Comparison of ENCODE assay signal across 21 mouse cellular contexts in the genomic region with DNA sequence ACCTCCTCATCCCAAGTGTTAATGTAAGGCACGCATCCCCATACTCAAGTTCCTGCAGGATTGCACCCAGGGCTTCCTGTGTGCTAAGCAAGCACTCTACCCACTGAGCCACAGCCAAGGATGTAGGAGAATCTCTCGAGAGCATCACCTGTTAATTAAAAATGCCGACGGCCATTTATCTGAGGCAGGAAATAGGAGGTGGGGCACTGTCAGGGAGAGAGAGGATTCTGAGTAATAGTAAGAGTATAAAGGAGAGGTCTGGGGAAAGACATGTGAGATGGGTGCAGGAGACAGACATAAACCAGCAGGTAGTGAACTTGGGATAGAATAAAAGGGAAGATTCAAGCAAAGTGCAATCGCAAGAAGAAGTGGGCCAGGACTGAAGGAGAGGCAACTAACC. TPM values are rescaled to one million over a fixed set of nuclear protein-coding genes. Genes with fewer than 3 reads are reported as not detected.
DNase-seq lines count a peak whose midpoint lies in the region; ATAC-seq lines count a peak whose summit lies in the region.
"Had no signal": no experiment of that assay in that cellular context is flagged by ENCODE, and none has a peak within 500 bp of the region (broad histone marks: within the 10 kb centered on the region; RNA-seq: fewer than 3 reads in every experiment).

No protein-coding gene starts in this region.

- H3K9ac ChIP-seq in midbrain, embryonic 13.5 days (replicated peaks) = no peak overlapping the region
- H3K9ac ChIP-seq: embryonic facial prominence, embryonic 13.5 days; embryonic facial prominence, embryonic 15.5 days; forebrain, embryonic 12.5 days; forebrain, postnatal 0 days had no signal

- H3K9me3 ChIP-seq in midbrain, embryonic 13.5 days = 0 out of 2 replicates have a peak, but pooled peaks cover 7% of the 10 kb centered on the region

- no peaks in the 10 kb centered on the region for H3K27me3 ChIP-seq in midbrain, embryonic 13.5 days
- H3K27me3 ChIP-seq: CH12.LX; embryonic facial prominence, embryonic 13.5 days; embryonic facial prominence, embryonic 15.5 days; forebrain, embryonic 12.5 days; Patski had no signal

- no peaks in the 10 kb centered on the region for H3K36me3 ChIP-seq in midbrain, embryonic 13.5 days
- H3K36me3 ChIP-seq: embryonic facial prominence, embryonic 13.5 days; embryonic facial prominence, embryonic 15.5 days; forebrain, embryonic 10.5 days; forebrain, embryonic 12.5 days; G1E had no signal

- ATAC-seq in CD4-positive, CD25-positive, alpha-beta regulatory T cell, adult 4 months = peak; percentile 67
- no peak for ATAC-seq in midbrain, embryonic 13.5 days
- ATAC-seq in monocyte, adult 5-6 weeks (replicated peaks; ENCODE audit: insufficient number of reproducible peaks, low FRiP score, low TSS enrichment, poor library complexity, severe bottlenecking) = no peak
- ATAC-seq: forebrain, embryonic 14.5 days; forebrain, postnatal 0 days; Patski had no signal

- no peak overlapping the region for H3K4me3 ChIP-seq in midbrain, embryonic 13.5 days (replicated peaks)
- H3K4me3 ChIP-seq: embryonic facial prominence, embryonic 13.5 days; embryonic facial prominence, embryonic 15.5 days; erythroblast, embryonic 14.5 days; forebrain, embryonic 10.5 days; forebrain, embryonic 12.5 days had no signal

- DNase-seq in induced T-regulatory cell, adult 2 months (ENCODE audit: low read depth) = peak; percentile 35
- DNase-seq in B cell, adult 2 months = no peak
- DNase-seq: cerebellum, adult 11 months; cerebellum, adult 18-20 months; cerebellum, adult 8-10 months; cerebellum, adult 9-11 months; cerebellum, postnatal 14 days; cerebellum, postnatal 36 days; forebrain, postnatal 0 days had no signal

- 86% methylated on average over 5 of the region's 5 CpGs for WGBS in midbrain, embryonic 13.5 days

- H3K27ac ChIP-seq in midbrain, embryonic 13.5 days = no peak overlapping the region
- H3K27ac ChIP-seq: embryonic facial prominence, embryonic 13.5 days; embryonic facial prominence, embryonic 15.5 days; forebrain, embryonic 10.5 days; forebrain, embryonic 12.5 days had no signal

- H3K4me1 ChIP-seq in midbrain, embryonic 13.5 days (replicated peaks) = no peaks in the 10 kb centered on the region
- H3K4me1 ChIP-seq: embryonic facial prominence, embryonic 13.5 days; embryonic facial prominence, embryonic 15.5 days; forebrain, embryonic 12.5 days had no signal

- H3K4me2 ChIP-seq in midbrain, embryonic 13.5 days (replicated peaks) = no peak overlapping the region
- H3K4me2 ChIP-seq: embryonic facial prominence, embryonic 13.5 days; embryonic facial prominence, embryonic 15.5 days; forebrain, embryonic 12.5 days had no signal

RNA-seq across cellular contexts. Expression of gene Card11, which starts 19.6 kb away (rescaled TPM):
- 10 to 100 TPM; 43.6 to 81.1 TPM for polyA plus RNA-seq in CD4-positive, CD25-positive, alpha-beta regulatory T cell, adult 4 months (2017; shearing (Covaris generic))
- polyA plus RNA-seq in midbrain, embryonic 13.5 days (2015; fragmentation: Nextera tagmentation; extraction: Ambion mirVana) = 0.07 TPM in 1 of 2 replicates, not detected in the other
- total RNA-seq in monocyte, adult 5-6 weeks (2017) = 11.4 to 48.3 TPM (median 21.1 TPM) in 3 replicates
- total RNA-seq: forebrain, postnatal 0 days; G1E had no signal
- polyA plus RNA-seq: forebrain, embryonic 10.5 days; forebrain, embryonic 14.5 days; forebrain, postnatal 0 days; G1E; Patski had no signal

Comparison
In these comparisons a context has a peak if more than half of its experiments do, and no peak if none do; other contexts are left out.
1. RNA of gene Card11, which starts 19.6 kb away (polyA plus RNA-seq): 43.6 to 81.1 TPM in CD4-positive, CD25-positive, alpha-beta regulatory T cell, adult 4 months; 0.07 TPM in midbrain, embryonic 13.5 days; every median in the first group is over 10 times any median in the second.